In the genomic region with DNA sequence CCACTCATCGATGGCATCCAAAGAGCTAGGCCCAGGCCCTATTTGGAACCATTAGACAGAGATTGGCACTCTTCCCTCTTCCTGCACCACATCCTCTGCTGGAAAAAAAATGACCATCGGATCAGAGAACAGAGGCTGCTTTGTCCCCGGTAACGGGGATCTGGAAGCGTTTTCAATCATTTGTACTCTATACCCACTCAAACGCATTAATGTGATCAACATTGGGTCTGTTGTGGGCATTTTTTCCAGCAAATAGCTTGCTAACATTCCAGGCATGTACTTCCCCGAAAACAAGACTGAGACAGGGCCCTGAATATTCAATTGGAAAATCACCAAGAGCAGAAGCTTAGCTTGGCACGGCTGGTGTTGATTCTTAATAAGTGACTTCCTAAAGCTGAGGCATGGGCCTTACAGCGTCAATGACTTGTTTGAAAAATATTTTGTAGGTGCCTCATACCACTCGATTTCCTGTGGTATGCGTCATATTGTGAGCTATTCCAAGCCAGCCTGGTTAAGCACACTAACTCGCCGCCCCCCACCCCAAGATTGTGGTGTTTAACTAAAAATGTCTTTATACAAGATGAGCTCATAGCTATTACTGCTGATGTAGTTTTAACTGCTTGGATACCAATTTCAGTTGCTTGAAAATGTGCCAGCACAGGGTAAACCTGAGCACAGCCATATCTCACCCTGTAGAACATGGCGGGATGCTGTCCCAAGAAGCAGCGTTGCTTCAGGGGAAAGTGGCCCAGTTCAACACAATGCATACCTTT, we compare ENCODE assay signal across 8 mouse cellular contexts.
DNase-seq lines count a peak whose midpoint lies in the region; ATAC-seq lines count a peak whose summit lies in the region.

No protein-coding gene starts in this region.

- DNase-seq in midbrain, embryonic 11.5 days (ENCODE audit: low spot score, missing footprints), result peak; percentile 91
- no peak for DNase-seq in midbrain, embryonic 10.5 days (ENCODE audit: low spot score)
- DNase-seq in fibroblast of lung, adult 2 months (ENCODE audit: low read depth), result peak; percentile 88
- DNase-seq in limb, embryonic 11.5 days (ENCODE audit: low spot score), result no peak
- DNase-seq in right cerebral cortex, postnatal 25 days, result peak; percentile 49
- no peak for DNase-seq in thymus, postnatal 10 days (ENCODE audit: low spot score in 2 of 2)
- no peak for DNase-seq in urinary bladder, adult 18-20 months (ENCODE audit: low spot score in 2 of 2)

- no peak overlapping the region for H3K9ac ChIP-seq in midbrain, embryonic 11.5 days (ENCODE audit: low read length)
- no peak overlapping the region for H3K9ac ChIP-seq in hindbrain, embryonic 15.5 days
- H3K9ac ChIP-seq in limb, embryonic 11.5 days (ENCODE audit: low read length), result no peak overlapping the region

- ATAC-seq in midbrain, embryonic 11.5 days (ENCODE audit: low FRiP score), result peak; percentile 84
- peak; percentile 92 for ATAC-seq in hindbrain, embryonic 15.5 days (ENCODE audit: low FRiP score, low read depth)
- ATAC-seq in limb, embryonic 11.5 days (ENCODE audit: insufficient number of reproducible peaks, low FRiP score, low TSS enrichment, low read depth), result peak; percentile 27; the same call in 1 of the 2 replicates

- H3K4me1 ChIP-seq in midbrain, embryonic 11.5 days (ENCODE audit: control insufficient read depth, insufficient read depth, low read length), result peaks cover 5% of the 10 kb centered on the region; the same call in 1 of the 2 replicates
- peaks cover 6% of the 10 kb centered on the region for H3K4me1 ChIP-seq in midbrain, embryonic 10.5 days
- peaks cover 20% of the 10 kb centered on the region for H3K4me1 ChIP-seq in hindbrain, embryonic 15.5 days (replicated peaks)
- H3K4me1 ChIP-seq in limb, embryonic 11.5 days (ENCODE audit: control insufficient read depth, insufficient read depth, low read length), result peaks cover 25% of the 10 kb centered on the region

- 81% methylated on average over 15 of the region's 15 CpGs for WGBS in midbrain, embryonic 11.5 days
- 90% methylated on average over 15 of the region's 15 CpGs for WGBS in midbrain, embryonic 10.5 days
- 50% methylated on average over 15 of the region's 15 CpGs for whole genome bisulfite sequencing in hindbrain, embryonic 15.5 days
- 68% methylated on average over 15 of the region's 15 CpGs for WGBS in limb, embryonic 11.5 days

- no peaks in the 10 kb centered on the region for H3K27me3 ChIP-seq in midbrain, embryonic 11.5 days (ENCODE audit: control insufficient read depth, insufficient read depth, low read length)
- H3K27me3 ChIP-seq in midbrain, embryonic 10.5 days (ENCODE audit: low read depth, poor library complexity, severe bottlenecking), result no peaks in the 10 kb centered on the region
- H3K27me3 ChIP-seq in hindbrain, embryonic 15.5 days, result no peaks in the 10 kb centered on the region
- H3K27me3 ChIP-seq in limb, embryonic 11.5 days (ENCODE audit: control insufficient read depth, insufficient read depth, low read length), result no peaks in the 10 kb centered on the region

- 0 out of 2 replicates have a peak overlapping the region, but pooled peaks have one; percentile 11 for H3K27ac ChIP-seq in midbrain, embryonic 11.5 days (ENCODE audit: low read depth, low read length)
- H3K27ac ChIP-seq in midbrain, embryonic 10.5 days (replicated peaks), result no peak overlapping the region
- H3K27ac ChIP-seq in hindbrain, embryonic 15.5 days (replicated peaks), result peak overlapping the region; percentile 74
- H3K27ac ChIP-seq in limb, embryonic 11.5 days (replicated peaks; ENCODE audit: low read depth, low read length), result 0 out of 2 replicates have a peak overlapping the region, but pooled peaks have one; percentile 10

- no peaks in the 10 kb centered on the region for H3K9me3 ChIP-seq in midbrain, embryonic 11.5 days (ENCODE audit: control insufficient read depth, low read length)
- no peaks in the 10 kb centered on the region for H3K9me3 ChIP-seq in midbrain, embryonic 10.5 days (replicated peaks)
- no peaks in the 10 kb centered on the region for H3K9me3 ChIP-seq in hindbrain, embryonic 15.5 days
- H3K9me3 ChIP-seq in limb, embryonic 11.5 days (ENCODE audit: control insufficient read depth, low read length), result no peaks in the 10 kb centered on the region

- H3K36me3 ChIP-seq in midbrain, embryonic 11.5 days (ENCODE audit: control insufficient read depth, insufficient read depth, low read length), result no peaks in the 10 kb centered on the region
- no peaks in the 10 kb centered on the region for H3K36me3 ChIP-seq in midbrain, embryonic 10.5 days
- no peaks in the 10 kb centered on the region for H3K36me3 ChIP-seq in hindbrain, embryonic 15.5 days
- no peaks in the 10 kb centered on the region for H3K36me3 ChIP-seq in limb, embryonic 11.5 days (ENCODE audit: control insufficient read depth, insufficient read depth, low read length)

- H3K4me3 ChIP-seq in midbrain, embryonic 11.5 days (ENCODE audit: low read depth, low read length), result no peak overlapping the region
- no peak overlapping the region for H3K4me3 ChIP-seq in midbrain, embryonic 10.5 days
- H3K4me3 ChIP-seq in hindbrain, embryonic 15.5 days, result no peak overlapping the region
- H3K4me3 ChIP-seq in limb, embryonic 11.5 days (ENCODE audit: low read depth, low read length), result no peak overlapping the region

- H3K4me2 ChIP-seq in midbrain, embryonic 11.5 days, result no peak overlapping the region
- no peak overlapping the region for H3K4me2 ChIP-seq in hindbrain, embryonic 15.5 days
- H3K4me2 ChIP-seq in limb, embryonic 11.5 days (ENCODE audit: low read depth, severe bottlenecking), result no peak overlapping the region

Comparison
In these comparisons a context has a peak if more than half of its experiments do, and no peak if none do; other contexts are left out.
1. DNase-seq: peak in midbrain, embryonic 11.5 days (single experiment), fibroblast of lung, adult 2 months (single experiment) and right cerebral cortex, postnatal 25 days (single experiment); none in midbrain, embryonic 10.5 days (single experiment), limb, embryonic 11.5 days (single experiment), thymus, postnatal 10 days (0 of 2) and urinary bladder, adult 18-20 months (0 of 2).
2. ATAC-seq: peak in every context shown above with its lines; median percentile 92 in hindbrain, embryonic 15.5 days; 84 in midbrain, embryonic 11.5 days; 27 in limb, embryonic 11.5 days.